Comparison of ENCODE assay signal across 21 mouse cellular contexts in genomic region chr13:108119411-108120310, GRCm38 (mm10). TPM values are rescaled to one million over a fixed set of nuclear protein-coding genes. Genes with fewer than 3 reads are reported as not detected.
A peak's percentile ranks its signal among the peaks of the same experiment; 100 is the strongest.
DNase-seq lines count a peak whose midpoint lies in the region; ATAC-seq and TF ChIP-seq lines count a peak whose summit lies in the region.
"Had no signal": no experiment of that assay in that cellular context is flagged by ENCODE, and none has a peak within 500 bp of the region (broad histone marks: within the 10 kb centered on the region; RNA-seq: fewer than 3 reads in every experiment).

No protein-coding gene starts in this region.

- H3K4me2 ChIP-seq in stomach, embryonic 15.5 days: no peak overlapping the region
- H3K4me2 ChIP-seq: limb, embryonic 15.5 days; lung, embryonic 14.5 days had no signal

- whole genome bisulfite sequencing in stomach, embryonic 15.5 days: 56% methylated on average over 9 of the region's 9 CpGs

- H3K36me3 ChIP-seq in stomach, embryonic 15.5 days: no peaks in the 10 kb centered on the region
- H3K36me3 ChIP-seq: forebrain, embryonic 10.5 days; limb, embryonic 15.5 days; midbrain, embryonic 10.5 days had no signal

- peak; percentile 67 for DNase-seq in heart, adult 11 months
- DNase-seq in heart, adult 18-20 months: no peak
- DNase-seq in layer of hippocampus, adult 2 months (ENCODE audit: low spot score in 2 of 2): no peak
- DNase-seq in layer of hippocampus, adult 9-11 months: no peak
- peak; percentile 20 for DNase-seq in MN1 (ENCODE audit: low spot score)
- DNase-seq: adrenal gland, postnatal 36 days; cerebellum, adult 11-12 months; cerebellum, postnatal 10 days; heart, postnatal 14 days; kidney, adult 11 months; kidney, postnatal 4 days; left cerebral cortex, postnatal 4 days; lung, embryonic 14.5 days had no signal

- H3K4me1 ChIP-seq in stomach, embryonic 15.5 days: no peaks in the 10 kb centered on the region

- TF ChIP-seq CTCF in layer of hippocampus, adult 2 months (conservative IDR thresholded peaks at IDR 0.05): no peak

- H3K27me3 ChIP-seq in stomach, embryonic 15.5 days (replicated peaks): no peaks in the 10 kb centered on the region
- H3K27me3 ChIP-seq: limb, embryonic 15.5 days had no signal

- no peak overlapping the region for H3K4me3 ChIP-seq in layer of hippocampus, adult 2 months
- no peak overlapping the region for H3K4me3 ChIP-seq in stomach, embryonic 15.5 days (replicated peaks)
- H3K4me3 ChIP-seq: forebrain, embryonic 10.5 days; limb, embryonic 15.5 days; midbrain, embryonic 10.5 days had no signal

- H3K9ac ChIP-seq in stomach, embryonic 15.5 days: no peak overlapping the region
- H3K9ac ChIP-seq: limb, embryonic 15.5 days; liver, embryonic 14.5 days; lung, embryonic 14.5 days had no signal

- peak overlapping the region; percentile 39; the same call in 1 of the 2 replicates for H3K27ac ChIP-seq in layer of hippocampus, adult 2 months
- H3K27ac ChIP-seq in stomach, embryonic 15.5 days: no peak overlapping the region
- H3K27ac ChIP-seq: forebrain, embryonic 10.5 days; hindbrain, postnatal 0 days; limb, embryonic 15.5 days; liver, embryonic 14.5 days; midbrain, embryonic 10.5 days had no signal

- no peaks in the 10 kb centered on the region for H3K9me3 ChIP-seq in stomach, embryonic 15.5 days
- H3K9me3 ChIP-seq: forebrain, embryonic 10.5 days; limb, embryonic 15.5 days; midbrain, embryonic 10.5 days had no signal

- peak; percentile 31 for ATAC-seq in stomach, embryonic 15.5 days (ENCODE audit: insufficient read depth, low FRiP score, low read depth)
- no peak for ATAC-seq in CD4-positive, CD25-positive, alpha-beta regulatory T cell, adult 4 months
- ATAC-seq: forebrain, embryonic 16.5 days; hindbrain, postnatal 0 days had no signal

RNA-seq across cellular contexts. Expression of gene Ndufaf2, which starts 38.8 kb away (rescaled TPM):
- total RNA-seq in heart, adult 18-20 months (2021): 10 to 100 TPM; 25.8 to 30.4 TPM
- 10 to 100 TPM; 21.5 to 24.2 TPM for total RNA-seq in layer of hippocampus, adult 2 months (2021)
- 68.6 and 72.9 TPM in 2 replicates for polyA plus RNA-seq in stomach, embryonic 15.5 days (2015; fragmentation: Nextera tagmentation; extraction: Ambion mirVana)
- polyA plus RNA-seq in CD4-positive, CD25-positive, alpha-beta regulatory T cell, adult 4 months (2017; shearing (Covaris generic)): 10 to 100 TPM; 39.7 to 40.4 TPM

RNA-seq across cellular contexts. Expression of gene Ercc8, which starts 38.9 kb away (rescaled TPM):
- 1 to 10 TPM; 4.9 to 6.1 TPM for total RNA-seq in heart, adult 18-20 months (2021)
- 10 to 100 TPM; 17.1 to 18.3 TPM for total RNA-seq in layer of hippocampus, adult 2 months (2021)
- 14.5 and 15.0 TPM in 2 replicates for polyA plus RNA-seq in stomach, embryonic 15.5 days (2015; fragmentation: Nextera tagmentation; extraction: Ambion mirVana)
- 10 to 100 TPM; 11.0 to 13.6 TPM for polyA plus RNA-seq in CD4-positive, CD25-positive, alpha-beta regulatory T cell, adult 4 months (2017; shearing (Covaris generic))

Comparison
In these comparisons a context has a peak if more than half of its experiments do, and no peak if none do; other contexts are left out.
1. DNase-seq: peak in heart, adult 11 months (single experiment) and MN1 (single experiment); none in heart, adult 18-20 months (0 of 2), layer of hippocampus, adult 2 months (0 of 2) and layer of hippocampus, adult 9-11 months (single experiment).